Mouse (Mus musculus): ENCODE measurements around the gene Fam102a. TPM values are rescaled to one million over a fixed set of nuclear protein-coding genes. Genes with fewer than 3 reads are reported as not detected.

Gene Fam102a
- total and polyA plus RNA-seq, 2 experiments from 2014 or later, result 8.2 to 25.4 TPM

DNA sequence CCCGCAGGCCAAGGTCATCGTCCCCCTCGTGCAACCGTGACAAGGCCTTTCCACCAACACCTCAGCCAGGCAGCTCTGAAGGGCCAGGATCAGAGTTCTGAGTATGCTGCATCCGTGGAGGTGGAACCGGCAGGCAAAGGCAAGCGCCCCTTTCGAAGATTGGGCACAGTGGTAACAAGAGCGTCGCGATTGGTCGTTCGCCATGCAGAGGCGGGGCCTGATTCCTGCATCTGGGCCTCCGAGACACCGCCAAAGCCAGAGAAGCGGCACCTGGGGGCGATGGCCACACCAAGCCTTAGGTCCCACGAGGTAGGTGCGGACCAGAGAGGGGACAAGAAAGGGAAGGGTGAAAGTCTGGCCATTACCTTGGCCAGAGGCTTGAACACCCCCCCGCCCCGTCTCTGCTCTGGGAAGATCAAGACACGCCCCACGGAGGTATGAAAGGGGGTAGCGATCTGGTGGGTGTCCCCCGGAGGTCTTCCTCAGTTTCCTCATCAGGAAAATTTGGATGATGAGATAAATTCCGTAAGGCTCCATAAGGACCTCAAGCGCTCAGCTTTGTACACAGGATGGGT lies 40.5 kb downstream of the Fam102a start, which contains the start of gene 9430097D07Rik:
9430097D07Rik (minus strand) TSS at position 99 of the 575 bp plus-strand sequence.
- H3K4me3 ChIP-seq (ENCODE audit: low read length), result peak within 1 kb of the TSS; percentile 48
- H3K27me3 ChIP-seq (ENCODE audit: insufficient read depth, low read length), result no peaks in the 10 kb centered on the region
- 6% methylated on average over 28 of the region's 28 CpGs for WGBS
- peak within 1 kb of the TSS; percentile 65 for H3K9ac ChIP-seq (replicated peaks; ENCODE audit: low read length)
- ATAC-seq (peak; percentile 75), DNase-seq (ENCODE audit: low spot score) (peak; percentile 87)
- H3K4me2 ChIP-seq (ENCODE audit: low read depth, low read length), result peak within 1 kb of the TSS; percentile 90
- H3K9me3 ChIP-seq (ENCODE audit: low read length), result no peaks in the 10 kb centered on the region
- peaks cover 15% of the 10 kb centered on the region for H3K4me1 ChIP-seq (ENCODE audit: insufficient read depth, low read length)
- peak within 1 kb of the TSS; percentile 73 for H3K27ac ChIP-seq
- no peak for TF ChIP-seq CTCF (IDR thresholded peaks at IDR 0.05; ENCODE audit: low read depth)
- H3K36me3 ChIP-seq (ENCODE audit: insufficient read depth, low read length), result no peaks in the 10 kb centered on the region

DNA sequence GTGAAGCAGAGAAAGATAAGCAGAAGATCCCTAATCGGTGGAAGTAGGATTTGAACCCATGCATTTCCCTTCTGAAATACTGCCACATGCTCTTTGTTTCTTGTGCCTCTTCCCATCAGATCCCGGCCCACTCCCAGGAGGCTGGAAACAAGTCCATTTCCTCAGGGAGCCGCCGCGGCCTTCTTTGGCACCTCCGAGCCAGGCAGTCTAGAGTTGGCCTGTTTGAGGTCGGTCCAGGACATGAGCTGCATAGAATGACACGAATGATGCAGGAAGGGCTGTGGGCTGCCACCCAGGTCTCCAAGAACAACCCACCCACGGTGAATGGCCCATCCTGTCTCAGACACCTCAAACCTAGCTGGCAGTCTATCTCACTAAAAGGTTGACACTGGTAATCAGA lies 41.4 kb downstream of the Fam102a start:
- Histone ChIP-seq H3K27me3 (ENCODE audit: insufficient read depth, low read length) (no peaks in the 10 kb centered on the region), H3K9ac (replicated peaks; ENCODE audit: low read length) (peak overlapping the region; percentile 65; the same call in 1 of the 2 replicates), H3K4me3 (ENCODE audit: low read length) (no peak overlapping the region), H3K36me3 (ENCODE audit: insufficient read depth, low read length) (no peaks in the 10 kb centered on the region), H3K4me1 (ENCODE audit: insufficient read depth, low read length) (peaks cover 12% of the 10 kb centered on the region), H3K4me2 (ENCODE audit: low read depth, low read length) (peak overlapping the region; percentile 90; the same call in 1 of the 2 replicates), H3K9me3 (ENCODE audit: low read length) (no peaks in the 10 kb centered on the region), H3K27ac (no peak overlapping the region)
- no peak for DNase-seq (ENCODE audit: low spot score)
- ATAC-seq, result no peak
- no peak for TF ChIP-seq CTCF (IDR thresholded peaks at IDR 0.05; ENCODE audit: low read depth)
- WGBS, result 88% methylated on average over 9 of the region's 9 CpGs

DNA sequence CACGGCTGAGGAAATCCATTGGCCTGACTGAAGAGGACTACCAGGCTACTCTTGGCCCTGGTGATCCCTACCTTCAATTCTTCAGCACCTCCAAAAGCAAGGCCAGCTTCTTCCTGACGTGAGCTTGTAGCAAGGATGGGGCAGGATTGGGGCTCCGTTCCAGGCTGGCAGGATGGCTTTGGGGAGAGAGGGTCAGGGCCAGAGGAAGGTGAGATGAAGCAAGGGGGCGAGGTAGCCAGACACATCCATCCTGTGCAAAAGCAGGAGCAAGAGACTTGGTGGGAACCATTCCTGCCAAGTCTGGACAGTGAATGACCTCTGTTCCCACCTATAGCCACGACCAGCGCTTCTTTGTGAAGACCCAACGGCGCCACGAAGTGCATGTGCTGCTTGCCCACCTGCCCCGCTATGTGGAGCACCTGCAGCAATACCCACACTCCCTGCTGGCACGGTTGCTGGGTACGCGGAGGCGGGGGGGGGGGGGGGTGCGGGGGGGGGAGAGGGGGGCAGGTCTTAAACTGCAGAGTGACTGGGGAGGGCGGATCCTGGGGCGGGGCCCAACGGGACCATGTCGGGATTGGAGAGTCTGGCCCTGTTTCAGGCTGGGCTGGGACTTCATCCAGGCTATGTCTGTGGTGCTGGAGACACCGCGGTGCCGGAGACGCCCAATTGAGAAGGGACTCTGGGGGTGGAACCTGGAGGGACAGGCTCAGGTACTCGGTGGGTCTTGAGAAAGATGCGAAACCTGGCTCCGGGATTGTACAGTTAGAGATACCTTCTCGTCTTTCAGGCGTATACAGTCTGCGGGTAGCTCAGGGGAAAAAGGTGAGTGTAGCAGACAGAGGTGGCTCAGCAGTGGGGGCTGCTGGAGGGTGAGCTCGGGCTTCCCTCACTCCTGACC lies 43.3 kb downstream of the Fam102a start:
- no peaks in the 10 kb centered on the region for H3K36me3 ChIP-seq (ENCODE audit: insufficient read depth, low read length)
- no peak overlapping the region for H3K4me3 ChIP-seq (ENCODE audit: low read length)
- peaks cover 9% of the 10 kb centered on the region; the same call in 1 of the 2 replicates for H3K4me1 ChIP-seq (ENCODE audit: insufficient read depth, low read length)
- no peaks in the 10 kb centered on the region for H3K9me3 ChIP-seq (ENCODE audit: low read length)
- no peak for DNase-seq (ENCODE audit: low spot score)
- H3K9ac ChIP-seq (replicated peaks; ENCODE audit: low read length), result no peak overlapping the region
- H3K27me3 ChIP-seq (ENCODE audit: insufficient read depth, low read length), result no peaks in the 10 kb centered on the region
- WGBS, result 41% methylated on average over 25 of the region's 30 CpGs
- TF ChIP-seq CTCF (IDR thresholded peaks at IDR 0.05; ENCODE audit: low read depth), result no peak
- no peak for ATAC-seq
- no peak overlapping the region for H3K4me2 ChIP-seq (ENCODE audit: low read depth, low read length)
- no peak overlapping the region for H3K27ac ChIP-seq

DNA sequence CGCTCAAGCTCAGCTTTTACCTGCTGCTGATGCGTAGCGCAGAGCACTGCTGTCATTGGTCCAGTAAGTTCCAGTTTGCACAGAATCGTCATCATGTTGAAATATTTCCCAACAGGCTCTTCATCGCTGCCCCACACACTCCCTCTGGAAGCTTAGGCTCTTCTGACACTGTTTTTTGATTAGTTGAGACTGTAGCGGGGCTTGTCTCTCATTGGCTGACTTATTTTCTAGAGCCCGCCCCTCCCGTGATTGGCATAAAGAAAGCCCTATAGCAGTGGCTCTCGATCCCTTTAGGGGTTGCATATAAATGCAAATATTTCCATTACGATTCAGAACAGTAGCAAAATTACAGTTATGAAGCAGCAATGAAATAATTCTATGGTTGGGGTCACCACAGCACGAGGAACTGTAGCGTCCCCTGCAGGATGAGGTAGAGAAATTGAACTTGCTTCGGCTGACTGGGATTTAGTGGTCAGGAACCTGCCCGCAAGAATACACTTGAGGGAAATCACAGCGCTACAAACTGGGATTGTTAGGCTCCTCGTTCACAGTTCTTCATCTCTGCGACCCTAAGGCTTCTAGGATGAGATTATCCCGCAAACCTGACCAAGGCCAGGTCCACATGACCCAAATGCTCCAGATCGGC lies 46.4 kb downstream of the Fam102a start:
- H3K9me3 ChIP-seq (ENCODE audit: low read length), result no peaks in the 10 kb centered on the region
- H3K27me3 ChIP-seq (ENCODE audit: insufficient read depth, low read length), result no peaks in the 10 kb centered on the region
- DNase-seq (ENCODE audit: low spot score), result peak; percentile 78
- H3K27ac ChIP-seq, result no peak overlapping the region
- H3K9ac ChIP-seq (replicated peaks; ENCODE audit: low read length), result no peak overlapping the region
- H3K4me2 ChIP-seq (ENCODE audit: low read depth, low read length), result peak overlapping the region; percentile 44
- TF ChIP-seq CTCF (IDR thresholded peaks at IDR 0.05; ENCODE audit: low read depth), result peak; percentile 40
- 32% methylated on average over 19 of the region's 19 CpGs for WGBS
- H3K4me1 ChIP-seq (ENCODE audit: insufficient read depth, low read length), result peaks cover 8% of the 10 kb centered on the region; the same call in 1 of the 2 replicates
- ATAC-seq, result peak; percentile 61; the same call in 1 of the 2 replicates
- no peaks in the 10 kb centered on the region for H3K36me3 ChIP-seq (ENCODE audit: insufficient read depth, low read length)
- peak overlapping the region; percentile 21 for H3K4me3 ChIP-seq (ENCODE audit: low read length)

DNA sequence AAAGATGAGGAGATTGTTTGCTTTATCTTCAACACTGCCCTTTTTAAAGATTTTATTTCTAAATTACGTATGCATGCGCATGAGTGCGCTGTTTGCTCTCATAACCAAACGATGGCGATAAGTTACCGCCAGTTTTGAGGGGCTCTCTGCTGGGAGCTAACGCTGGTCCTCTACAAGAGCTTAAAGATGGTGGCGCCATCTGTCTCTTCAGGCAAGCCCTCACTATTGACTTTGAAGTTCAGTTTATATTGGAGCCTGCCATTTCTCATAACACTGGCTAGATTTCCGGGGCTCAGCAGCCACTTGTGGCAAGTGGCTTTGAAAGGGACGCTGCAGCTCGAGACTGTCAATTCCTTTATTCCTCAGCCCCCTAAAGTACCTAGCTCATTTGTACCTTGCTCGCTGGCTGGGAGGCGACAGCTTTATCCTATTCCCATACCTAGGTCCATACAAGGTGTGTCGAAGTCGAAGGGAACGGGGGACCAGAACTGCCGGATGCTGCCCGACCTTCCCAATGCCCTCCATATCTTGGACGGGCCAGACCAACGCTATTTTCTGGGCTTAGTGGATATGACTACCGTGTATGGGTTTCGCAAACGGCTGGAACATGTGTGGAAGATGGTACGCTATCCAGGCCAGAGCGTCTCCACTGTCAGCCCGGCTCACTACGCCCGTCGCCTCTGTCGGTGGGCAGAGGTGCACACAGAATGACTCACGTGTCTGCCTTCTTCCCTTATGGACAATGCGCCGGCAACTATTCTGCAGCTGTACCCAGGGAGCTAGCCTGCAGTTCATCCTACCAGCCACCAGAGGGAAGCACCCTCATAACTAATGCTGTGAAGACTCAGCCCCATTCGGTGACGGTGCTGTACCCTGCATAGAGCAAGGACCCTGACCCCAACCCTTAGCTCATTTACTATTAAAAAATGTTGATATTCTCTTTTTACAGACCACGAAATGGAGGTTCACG lies 48.0 kb downstream of the Fam102a start:
- 14% methylated on average over 37 of the region's 37 CpGs for WGBS
- Histone ChIP-seq H3K36me3 (ENCODE audit: insufficient read depth, low read length) (no peaks in the 10 kb centered on the region), H3K9me3 (ENCODE audit: low read length) (no peaks in the 10 kb centered on the region), H3K27ac (peak overlapping the region; percentile 51; the same call in 1 of the 2 replicates), H3K4me1 (ENCODE audit: insufficient read depth, low read length) (peaks cover 10% of the 10 kb centered on the region), H3K9ac (replicated peaks; ENCODE audit: low read length) (peak overlapping the region; percentile 2), H3K27me3 (ENCODE audit: insufficient read depth, low read length) (no peaks in the 10 kb centered on the region), H3K4me2 (ENCODE audit: low read depth, low read length) (peak overlapping the region; percentile 50), H3K4me3 (ENCODE audit: low read length) (peak overlapping the region; percentile 25)
- TF ChIP-seq CTCF (IDR thresholded peaks at IDR 0.05; ENCODE audit: low read depth), result peak; percentile 98
- peak; percentile 80 for ATAC-seq
- peak; percentile 92 for DNase-seq (ENCODE audit: low spot score)
